Mouse (Mus musculus) natural killer cell, adult 2 months (primary cell): Measurements from ENCODE around the gene Mmrn2.

Source experiments
- DNase-seq, 2 experiments: peaks; one replicate each; pipeline ENCODE4 v3.0.0; 2022; ENCODE audit warnings: low spot score in 2 of 2

Mmrn2 gene

DNA sequence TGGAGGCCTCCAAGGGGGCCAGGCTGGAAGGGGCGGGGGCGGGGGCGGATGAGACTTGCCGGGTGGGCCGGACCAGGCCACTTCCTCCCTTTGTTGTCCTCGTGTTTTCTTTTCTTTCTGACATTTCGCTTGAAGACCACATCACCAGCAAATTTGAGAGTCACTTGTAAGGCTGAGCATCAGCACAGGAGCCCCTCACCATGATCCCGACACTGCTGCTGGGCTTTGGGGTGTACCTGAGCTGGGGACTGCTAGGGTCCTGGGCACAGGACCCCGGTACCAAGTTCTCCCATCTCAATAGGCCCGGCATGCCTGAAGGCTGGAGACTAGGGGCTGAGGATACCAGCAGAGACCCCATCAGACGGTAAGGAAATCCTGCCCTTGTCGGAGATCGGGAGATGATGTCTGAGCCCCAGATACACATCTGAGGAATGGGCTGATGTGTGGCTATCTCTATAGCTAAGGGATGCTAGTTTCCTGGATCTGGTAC lies at the start of gene Mmrn2:
Gene Mmrn2 (plus strand): TSS at position 51 of the 490 bp plus-strand sequence.
- DNase-seq, result no peak

DNA sequence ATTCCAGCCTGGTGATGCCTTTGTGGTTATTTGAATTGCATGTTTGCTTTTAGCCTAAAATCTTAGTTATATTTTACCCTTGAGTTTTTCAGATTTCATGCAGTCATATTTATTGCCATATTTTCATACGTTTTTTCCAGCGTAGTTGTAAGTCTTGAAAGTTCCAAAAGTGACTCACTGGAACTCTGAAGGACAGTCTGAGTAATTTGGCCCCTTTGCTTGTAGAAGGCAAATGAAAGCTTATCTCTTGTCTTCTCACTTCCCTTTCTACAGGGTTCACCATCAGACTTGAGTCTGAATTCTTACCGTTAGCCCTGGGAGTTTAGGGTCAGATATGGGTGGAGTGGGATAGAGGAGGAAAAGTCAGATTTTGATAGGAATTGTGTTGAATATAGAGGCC lies 48.7 kb upstream of the Mmrn2 start:
- no peak for DNase-seq

DNA sequence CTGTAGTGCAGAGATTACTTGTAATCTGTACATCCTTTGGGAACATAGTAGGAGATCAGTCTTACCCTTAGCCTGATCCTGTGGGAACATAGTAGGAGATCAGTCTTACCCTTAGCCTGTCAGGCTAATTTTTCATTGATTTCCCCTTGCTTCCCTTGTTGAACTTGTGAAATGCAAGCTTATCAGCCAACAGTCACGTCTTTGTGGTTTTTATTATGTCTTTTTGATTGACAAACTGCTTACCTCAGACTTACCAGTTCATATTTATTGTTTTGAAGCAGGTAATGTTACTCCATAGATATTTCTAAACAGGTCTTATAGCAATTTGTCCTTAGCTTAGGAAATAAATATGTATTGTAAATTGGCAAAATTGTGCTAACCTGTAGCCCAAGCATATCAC lies 47.6 kb upstream of the Mmrn2 start:
- DNase-seq, result no peak

- DNase-seq, result no peak
These were observed 44.6 kb upstream of the Mmrn2 start for GRCm38 (mm10) chr14:34330657-34331158.

- DNase-seq, result no peak
These were observed 43.4 kb upstream of the Mmrn2 start for GRCm38 (mm10) chr14:34331886-34332285.

GRCm38 (mm10) chr14:34332476-34332875 lies 42.8 kb upstream of the Mmrn2 start:
- no peak for DNase-seq

GRCm38 (mm10) chr14:34339446-34339845 lies 35.8 kb upstream of the Mmrn2 start:
- no peak for DNase-seq

DNA sequence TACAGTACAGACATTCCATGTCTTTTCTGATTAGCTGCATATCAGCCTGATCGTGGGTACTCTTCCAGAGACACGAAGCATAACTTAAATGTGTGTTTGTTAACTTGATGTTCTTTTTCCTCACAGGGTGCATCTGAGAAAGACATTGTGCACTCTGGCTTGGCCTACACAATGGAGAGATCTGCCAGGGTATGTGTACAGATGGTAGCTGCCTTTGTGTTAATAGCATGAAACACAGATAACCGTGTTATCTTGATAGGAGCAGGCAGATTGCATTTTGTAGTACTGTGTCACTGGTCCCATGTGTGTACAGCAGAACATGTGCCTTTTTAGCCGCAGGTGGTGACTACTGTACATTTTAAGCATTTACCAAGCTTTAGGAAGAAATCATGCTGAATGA lies 33.3 kb upstream of the Mmrn2 start:
- DNase-seq, result no peak

DNA sequence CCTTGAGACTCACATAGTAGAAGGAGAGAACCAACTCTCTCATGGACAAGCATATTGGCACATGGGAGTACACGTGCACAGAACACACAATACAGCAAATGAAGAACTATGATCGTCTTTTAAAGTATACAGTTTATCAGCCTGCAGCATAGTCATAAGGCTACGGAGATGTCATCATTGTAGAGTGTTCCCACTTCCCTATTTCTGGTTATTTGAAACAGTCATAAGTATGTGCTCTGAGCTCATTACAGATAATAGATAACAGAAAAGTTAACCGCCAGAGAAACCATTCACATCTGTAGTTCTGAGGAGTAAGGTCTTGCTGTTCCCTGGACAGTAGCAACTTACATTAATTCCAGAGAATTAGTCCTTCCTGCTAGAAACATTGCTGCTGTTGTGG lies 32.2 kb upstream of the Mmrn2 start:
- DNase-seq, result no peak

GRCm38 (mm10) chr14:34344361-34344760 lies 30.9 kb upstream of the Mmrn2 start:
- DNase-seq, result no peak

DNA sequence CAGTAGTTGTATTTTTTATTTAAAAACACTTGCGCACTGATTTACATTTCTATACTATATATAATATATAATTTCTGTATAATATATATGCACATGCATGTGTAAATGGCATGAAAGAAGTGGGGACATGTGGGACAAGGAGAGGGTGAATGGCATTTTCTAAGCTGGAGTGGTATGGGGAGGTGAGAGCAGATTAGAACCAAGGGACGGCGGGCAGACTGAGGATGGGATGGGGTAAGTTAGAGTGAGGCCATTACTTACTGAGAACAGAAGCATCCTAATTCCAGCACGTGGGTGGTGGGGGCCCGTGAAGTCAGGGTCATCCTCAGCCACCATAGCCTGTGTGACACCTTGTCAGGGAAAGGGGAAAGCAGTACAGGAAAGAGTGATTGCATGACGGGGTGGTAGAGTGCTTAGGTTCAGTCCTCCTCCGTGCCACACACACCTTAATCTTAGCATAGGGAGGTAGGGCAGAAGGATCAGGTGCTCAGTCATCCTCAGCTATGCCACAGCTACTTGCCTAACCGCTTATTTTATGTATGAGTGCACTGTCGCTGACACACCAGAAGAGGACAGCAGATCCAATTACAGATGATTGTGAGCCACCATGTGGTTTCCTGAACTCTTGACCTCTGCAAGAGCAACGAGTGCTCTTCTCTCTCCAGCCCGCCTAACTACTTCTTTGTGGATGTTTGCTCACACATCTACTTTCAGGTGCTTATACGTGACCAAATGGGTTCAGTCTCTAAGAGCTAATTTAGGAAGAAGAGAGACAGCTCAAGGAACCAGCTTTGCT lies 29.3 kb upstream of the Mmrn2 start:
- no peak for DNase-seq

GRCm38 (mm10) chr14:34347084-34347483 lies 28.2 kb upstream of the Mmrn2 start:
- DNase-seq, result no peak

GRCm38 (mm10) chr14:34348301-34348700 lies 27.0 kb upstream of the Mmrn2 start:
- DNase-seq, result no peak

DNA sequence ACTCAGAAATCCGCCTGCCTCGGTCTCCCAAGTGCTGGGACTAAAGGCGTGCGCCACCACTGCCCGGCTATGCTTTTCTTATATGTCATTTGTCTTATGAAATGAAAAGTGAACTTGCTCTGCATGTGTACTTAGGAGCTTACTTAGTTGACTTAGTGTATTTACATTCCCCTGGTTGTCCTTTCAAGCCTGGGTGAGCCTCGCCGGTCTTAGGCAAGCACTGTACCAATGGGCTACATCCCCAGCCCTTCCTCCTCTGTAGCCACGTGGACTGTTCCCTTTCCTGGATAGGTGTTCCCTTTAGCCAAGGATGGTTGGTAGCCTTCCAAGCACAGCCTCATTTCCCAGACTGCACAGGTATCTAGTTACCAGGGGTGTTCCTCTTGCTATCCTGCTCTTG lies 26.3 kb upstream of the Mmrn2 start:
- no peak for DNase-seq

DNA sequence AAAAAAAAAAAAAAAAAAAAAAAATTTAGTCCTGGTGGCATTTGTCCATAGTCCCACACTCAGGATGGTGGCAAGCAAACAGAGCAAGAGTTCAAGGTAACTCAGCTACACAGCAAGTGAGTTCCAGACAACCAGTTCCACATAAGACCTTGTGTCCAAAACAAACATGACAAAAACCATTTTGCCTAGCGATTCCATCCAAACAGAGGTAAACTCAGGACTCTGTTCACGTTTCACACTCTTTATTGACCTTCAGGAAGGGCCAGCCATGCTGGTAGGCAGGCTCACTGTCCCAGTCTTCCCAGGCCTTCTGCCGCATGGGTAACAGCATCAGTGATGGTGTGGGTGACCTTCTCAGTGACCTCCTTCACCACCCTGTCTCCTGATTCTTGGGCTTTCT lies 23.6 kb upstream of the Mmrn2 start:
- no peak for DNase-seq

GRCm38 (mm10) chr14:34352523-34352922 lies 22.7 kb upstream of the Mmrn2 start:
- DNase-seq, result no peak

DNA sequence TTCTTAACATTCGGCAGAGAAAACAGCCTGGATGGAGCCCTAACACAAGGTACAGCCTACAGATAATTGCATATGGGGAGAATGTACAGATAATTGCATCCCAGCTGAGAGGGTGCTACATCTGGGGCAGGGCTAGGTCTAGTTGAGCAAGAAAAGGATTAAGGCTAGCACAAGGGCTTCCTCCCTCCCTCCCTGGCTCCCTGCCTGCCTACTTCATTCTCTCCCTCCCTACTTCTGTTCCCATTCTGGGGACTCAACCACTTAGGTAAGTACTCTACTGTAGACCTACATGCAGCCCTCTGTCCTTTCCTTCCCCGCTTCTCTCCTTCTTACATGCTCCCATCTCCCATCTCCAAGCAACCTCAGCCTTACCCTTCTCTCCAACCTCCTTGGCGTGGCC lies 21.9 kb upstream of the Mmrn2 start:
- no peak for DNase-seq

DNA sequence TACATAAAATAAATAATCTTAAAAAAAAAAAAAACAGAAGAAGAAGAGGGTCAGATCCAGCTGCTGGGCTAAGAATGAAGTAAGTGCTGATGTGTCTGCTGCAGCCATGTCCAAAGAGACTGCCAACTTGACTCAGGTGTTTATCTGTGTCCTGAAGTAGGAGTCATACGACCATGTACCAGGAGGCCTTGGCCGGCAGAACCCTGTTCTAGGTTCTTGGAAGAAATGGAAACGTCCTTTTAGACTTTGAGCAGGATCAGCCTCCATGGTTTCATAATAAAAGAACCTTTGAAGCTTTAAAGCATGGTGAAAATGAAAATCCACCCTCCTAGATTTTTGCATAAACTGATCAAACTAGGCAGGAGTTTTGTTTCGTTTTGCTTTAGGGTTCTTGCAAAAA lies 20.8 kb upstream of the Mmrn2 start:
- no peak for DNase-seq

- no peak for DNase-seq
These were observed 20.0 kb upstream of the Mmrn2 start, which contains the start of gene Fam25c for GRCm38 (mm10) chr14:34355301-34355700. Gene Fam25c, minus strand, starts transcription at chr14:34355433.

DNA sequence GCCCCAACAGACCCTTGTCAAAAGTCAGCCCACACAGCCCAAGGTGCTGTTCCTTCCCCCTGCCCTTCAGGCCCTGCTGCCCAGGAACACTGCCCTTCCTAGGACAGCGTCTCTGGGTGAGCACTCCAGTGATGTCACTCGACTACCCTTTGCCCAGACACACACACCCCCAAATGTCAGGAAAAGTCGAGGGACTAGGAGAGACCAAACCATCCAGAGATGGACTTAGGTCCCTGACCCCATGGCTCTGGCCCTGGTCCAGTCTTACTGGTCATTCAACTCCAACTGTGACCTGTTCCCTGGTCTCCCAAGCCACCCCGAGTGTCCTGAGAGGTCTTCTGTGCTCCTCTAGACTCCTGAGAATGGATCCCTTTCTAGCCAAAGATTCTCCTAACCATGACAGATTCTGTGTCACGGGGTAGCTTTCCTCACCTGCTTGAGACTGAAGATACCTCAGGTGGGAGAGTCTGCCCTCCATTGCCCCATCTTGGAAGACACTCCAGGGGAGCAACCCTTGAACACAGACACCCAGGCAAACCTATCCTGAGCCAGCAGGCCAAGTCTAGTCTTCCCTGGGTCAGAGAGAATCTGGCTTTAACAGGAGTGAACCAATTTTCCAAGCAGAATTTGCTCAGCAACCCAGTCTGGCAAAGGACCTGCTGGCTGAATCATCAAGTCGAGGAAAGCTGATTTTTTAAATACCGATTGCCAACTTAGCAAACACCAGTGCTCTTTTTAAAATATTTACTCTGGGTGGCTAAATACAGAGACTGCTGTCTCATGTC lies 17.4 kb upstream of the Mmrn2 start:
- no peak for DNase-seq

DNA sequence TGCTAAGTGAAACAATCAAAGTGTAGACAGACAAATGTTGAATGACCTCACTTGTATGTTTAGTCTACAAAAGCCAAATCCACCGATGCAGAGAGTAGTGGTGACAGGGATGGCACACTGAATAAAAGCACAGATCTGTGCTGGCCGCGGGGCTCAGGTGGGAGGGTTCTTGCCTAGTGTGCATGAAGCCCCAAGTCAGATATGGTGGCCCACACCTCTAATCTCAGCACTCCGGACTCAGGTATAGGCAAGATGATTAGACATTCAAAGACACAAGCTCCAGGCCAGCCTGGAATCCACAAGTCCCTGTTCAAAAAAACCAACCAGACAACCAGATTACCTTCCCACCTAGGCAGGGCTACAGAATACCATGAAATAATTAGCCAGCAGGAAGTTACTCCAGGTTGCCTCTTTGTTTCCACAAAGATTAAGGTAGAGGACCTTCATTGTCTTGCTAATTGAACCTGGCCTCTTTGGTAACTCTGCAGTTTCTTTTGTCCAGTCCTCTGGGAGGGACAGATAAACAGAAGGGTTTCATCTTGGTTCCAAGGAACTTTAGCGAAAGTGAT lies 15.5 kb upstream of the Mmrn2 start:
- no peak for DNase-seq

DNA sequence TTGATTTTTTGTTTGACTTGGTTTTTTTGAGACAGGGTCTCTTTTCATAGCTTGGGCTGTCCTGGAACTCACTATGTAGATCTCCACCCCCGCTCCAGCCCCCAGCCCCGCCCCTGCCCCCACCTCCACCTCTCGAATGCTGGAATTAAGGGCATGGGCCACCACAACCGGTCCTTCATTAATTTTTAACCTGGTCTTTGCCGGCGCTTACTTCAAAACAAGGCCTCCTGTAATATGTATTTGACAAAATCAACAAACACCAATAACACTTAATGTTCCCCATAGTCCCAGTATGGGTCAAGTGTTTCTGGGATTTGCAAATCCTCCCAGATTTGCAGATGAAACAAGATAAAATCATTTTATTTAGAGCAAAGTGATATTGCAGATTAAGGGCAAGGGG lies 15.0 kb upstream of the Mmrn2 start:
- no peak for DNase-seq
